Mouse (Mus musculus) liver, embryonic 12.5 days (tissue): ENCODE results near the gene Prim2. TPM values are rescaled to one million over a fixed set of nuclear protein-coding genes. Genes with fewer than 3 reads are reported as not detected.

Experiments used
- ATAC-seq: fragments of 200-750 bp; cut with Nextera tagmentation; 2 replicates; pipeline ENCODE4 v1.8.0; 2017; ENCODE audit warnings: moderate number of reproducible peaks, mild to moderate bottlenecking, moderate library complexity
- H3K27ac ChIP-seq: fragments of 300-500 bp; sonication (generic); 2 replicates; pipeline ENCODE4 v1.5.1; 2016; ENCODE audit warnings: mild to moderate bottlenecking
- H3K27me3 ChIP-seq: fragments of 300-500 bp; sonication (generic); replicated peaks from 2 replicates; pipeline ENCODE4 v1.6.1; 2016; ENCODE audit warnings: mild to moderate bottlenecking, moderate library complexity
- H3K36me3 ChIP-seq: fragments of 300-500 bp; sonication (generic); 2 replicates; pipeline ENCODE4 v1.6.1; 2016; ENCODE audit warnings: mild to moderate bottlenecking, moderate library complexity
- H3K4me1 ChIP-seq: fragments of 300-500 bp; sonication (generic); 2 replicates; pipeline ENCODE4 v1.6.1; 2016
- H3K4me2 ChIP-seq: fragments of 300-500 bp; sonication (generic); 2 replicates; pipeline ENCODE4 v1.6.1; 2016; ENCODE audit warnings: mild to moderate bottlenecking, moderate library complexity
- H3K4me3 ChIP-seq: fragments of 300-500 bp; sonication (generic); 2 replicates; pipeline ENCODE4 v1.5.1; 2016; ENCODE audit warnings: mild to moderate bottlenecking, moderate library complexity
- H3K9ac ChIP-seq: fragments of 300-500 bp; sonication (generic); 2 replicates; pipeline ENCODE4 v1.6.1; 2016; ENCODE audit warnings: mild to moderate bottlenecking, moderate library complexity
- H3K9me3 ChIP-seq: fragments of 300-500 bp; sonication (generic); replicated peaks from 2 replicates; pipeline ENCODE4 v1.6.1; 2016; ENCODE audit warnings: mild to moderate bottlenecking, moderate library complexity
- WGBS: fragments of 180-500 bp; shearing (Covaris S2); methylation state at CpG from one replicate; pipeline ENCODE4 v1.1.7; 2016; ENCODE audit not compliant: insufficient replicate concordance; 5-methylcytosine and 5-hydroxymethylcytosine counted together
- polyA plus RNA-seq: library from polyadenylated mRNA; unstranded; fragments of >200 nt; fragmentation: Nextera tagmentation; extraction: Ambion mirVana; gene quantifications from 2 replicates; pipeline ENCODE4 v1.2.1, GENCODE M21; 2016

Prim2 gene
- polyA plus RNA-seq, 1 experiment from 2014 or later, result 49.2 TPM

DNA sequence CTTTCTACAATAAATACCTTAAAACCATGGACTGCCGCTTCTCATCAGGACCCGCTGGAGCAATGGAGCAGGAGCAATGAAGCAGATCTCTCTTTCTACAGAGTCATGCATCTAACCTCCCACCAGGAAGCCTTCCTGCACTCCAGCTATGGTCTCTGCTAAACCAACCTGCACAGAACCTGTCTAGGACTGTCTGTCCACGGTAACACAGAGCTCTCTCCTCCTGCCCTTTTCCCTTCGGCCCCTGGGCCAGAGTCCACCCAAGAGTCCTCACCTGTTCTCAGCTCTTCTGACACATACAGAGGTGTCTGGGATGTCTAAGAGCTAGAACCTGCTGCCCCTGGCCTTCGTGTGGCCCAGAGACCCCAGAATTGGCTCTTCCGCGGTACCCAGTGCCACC lies 11.3 kb upstream of the Prim2 start:
- H3K9me3 ChIP-seq, result no peaks in the 10 kb centered on the region; the same call in 1 of the 2 replicates
- no peak overlapping the region for H3K9ac ChIP-seq
- no peak overlapping the region for H3K4me3 ChIP-seq
- no peaks in the 10 kb centered on the region for H3K36me3 ChIP-seq
- 0 out of 2 replicates have a peak, but pooled peaks cover 11% of the 10 kb centered on the region for H3K27me3 ChIP-seq
- H3K27ac ChIP-seq, result no peak overlapping the region
- no peak for ATAC-seq
- H3K4me2 ChIP-seq, result no peak overlapping the region
- 81% methylated on average over 7 of the region's 7 CpGs for WGBS
- H3K4me1 ChIP-seq, result no peaks in the 10 kb centered on the region

DNA sequence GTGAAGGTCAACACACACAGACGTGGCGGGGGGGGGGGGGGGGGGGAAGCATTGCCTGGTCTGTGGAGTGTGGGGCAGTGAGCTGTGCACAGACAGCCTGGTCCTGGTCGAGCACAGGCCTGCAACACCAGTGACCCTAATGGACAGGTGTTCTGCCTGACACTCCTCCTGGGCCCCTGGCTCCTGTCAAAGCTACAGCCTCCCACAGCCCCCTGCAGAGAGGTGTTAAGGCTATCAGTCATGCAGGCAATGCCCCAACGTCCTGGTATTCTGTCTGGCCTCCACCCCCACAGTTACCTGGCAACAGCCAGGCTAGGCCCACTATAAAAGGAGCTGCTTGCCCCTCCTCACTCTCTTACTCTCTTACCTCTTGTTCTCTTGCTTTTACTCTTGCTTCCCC lies 10.8 kb upstream of the Prim2 start:
- H3K36me3 ChIP-seq, result no peaks in the 10 kb centered on the region
- H3K27me3 ChIP-seq, result 0 out of 2 replicates have a peak, but pooled peaks cover 15% of the 10 kb centered on the region
- 59% methylated on average over 4 of the region's 4 CpGs for WGBS
- no peak for ATAC-seq
- H3K9ac ChIP-seq, result no peak overlapping the region
- H3K4me3 ChIP-seq, result no peak overlapping the region
- no peaks in the 10 kb centered on the region; the same call in 1 of the 2 replicates for H3K9me3 ChIP-seq
- H3K4me1 ChIP-seq, result no peaks in the 10 kb centered on the region
- no peak overlapping the region for H3K4me2 ChIP-seq
- no peak overlapping the region for H3K27ac ChIP-seq

DNA sequence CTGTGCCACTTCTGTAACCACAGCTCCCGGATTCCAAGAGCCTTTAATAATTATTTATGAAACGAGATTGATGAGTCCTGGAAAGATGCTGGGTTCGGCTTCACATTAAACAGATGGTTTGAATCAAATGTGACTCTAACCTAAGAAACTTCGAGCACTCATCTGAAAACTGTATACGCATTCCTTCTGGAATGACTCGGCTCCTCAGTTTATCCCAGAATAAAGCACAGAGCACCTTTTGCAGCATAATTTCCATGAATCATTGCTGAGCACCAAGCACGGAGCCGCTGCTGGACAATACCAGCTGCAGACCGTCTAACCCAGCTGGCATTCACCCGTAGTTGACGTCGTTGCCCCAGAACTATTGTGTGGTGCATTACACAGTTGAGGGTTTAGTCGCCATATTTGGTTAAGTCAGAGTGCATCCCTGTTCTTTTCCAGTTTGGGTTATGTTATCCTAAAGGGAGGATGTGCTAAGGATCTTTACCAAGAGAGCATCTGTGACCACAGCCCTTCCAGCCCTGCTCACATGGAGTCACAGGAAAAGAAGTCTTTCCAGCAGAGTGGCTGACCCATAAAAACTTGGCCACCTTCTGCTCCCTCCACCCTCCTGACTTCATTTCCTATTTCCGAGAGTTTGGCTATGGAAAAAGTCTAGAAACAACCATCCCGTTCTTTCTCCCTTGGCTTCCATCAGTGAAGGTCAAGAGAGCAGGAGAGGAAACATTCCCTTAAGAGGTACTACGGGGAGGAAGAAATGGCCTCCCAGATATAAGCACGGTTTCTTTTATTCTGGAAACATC lies 3.8 kb upstream of the Prim2 start:
- no peak for ATAC-seq
- H3K9ac ChIP-seq, result no peak overlapping the region
- H3K4me1 ChIP-seq, result peaks cover 29% of the 10 kb centered on the region
- 66% methylated on average over 17 of the region's 17 CpGs for WGBS
- no peaks in the 10 kb centered on the region for H3K9me3 ChIP-seq
- H3K4me2 ChIP-seq, result no peak overlapping the region
- H3K27ac ChIP-seq, result no peak overlapping the region
- H3K4me3 ChIP-seq, result no peak overlapping the region
- H3K27me3 ChIP-seq, result 0 out of 2 replicates have a peak, but pooled peaks cover 16% of the 10 kb centered on the region
- H3K36me3 ChIP-seq, result no peaks in the 10 kb centered on the region

DNA sequence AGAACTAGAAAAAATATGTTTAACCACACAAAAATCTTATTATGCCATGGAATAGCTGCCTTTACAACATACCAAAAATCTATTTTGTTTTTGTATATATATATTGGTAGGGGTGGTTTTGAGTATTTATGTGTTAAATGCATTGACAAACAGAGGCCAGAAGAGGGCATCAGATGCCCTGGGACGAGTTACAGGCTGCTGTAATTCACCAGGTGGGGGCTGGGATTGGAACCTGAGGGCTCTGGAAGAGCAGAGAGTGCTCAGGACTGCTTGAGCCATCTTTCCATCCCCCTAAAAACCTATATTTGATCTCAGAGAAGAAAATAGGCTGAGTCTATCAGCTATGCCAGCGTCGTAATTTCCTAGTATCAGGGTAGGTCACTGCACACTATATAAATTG lies 2.9 kb upstream of the Prim2 start:
- Histone ChIP-seq H3K27ac (no peak overlapping the region), H3K4me3 (no peak overlapping the region), H3K36me3 (peaks cover 8% of the 10 kb centered on the region), H3K27me3 (0 out of 2 replicates have a peak, but pooled peaks cover 15% of the 10 kb centered on the region), H3K9me3 (no peaks in the 10 kb centered on the region), H3K4me1 (peaks cover 37% of the 10 kb centered on the region), H3K9ac (no peak overlapping the region), H3K4me2 (peak overlapping the region; percentile 41; the same call in 1 of the 2 replicates)
- 22% methylated on average over 3 of the region's 3 CpGs for WGBS
- ATAC-seq, result no peak

DNA sequence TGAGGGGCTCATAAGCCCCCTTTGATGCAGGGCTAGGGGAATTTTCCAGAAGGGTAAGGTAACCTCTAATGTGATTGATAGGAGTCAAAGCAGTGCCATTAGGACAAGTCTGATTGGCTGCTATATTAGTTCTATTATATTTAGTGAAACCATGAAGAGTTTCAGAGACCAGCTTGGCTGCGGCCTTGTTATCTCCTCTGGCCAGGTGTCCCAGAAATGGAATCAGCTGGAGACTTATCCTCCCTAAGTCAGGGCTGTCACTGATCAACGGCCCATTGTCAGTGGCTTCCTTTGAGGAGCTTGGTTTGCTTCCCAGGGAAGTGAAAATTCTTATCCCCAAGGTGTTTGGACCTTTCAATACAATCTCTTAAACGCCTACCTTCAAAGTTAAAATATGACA lies 2.5 kb upstream of the Prim2 start:
- Histone ChIP-seq H3K4me2 (peak overlapping the region; percentile 41), H3K4me1 (peaks cover 41% of the 10 kb centered on the region), H3K36me3 (peaks cover 12% of the 10 kb centered on the region), H3K4me3 (no peak overlapping the region), H3K9ac (no peak overlapping the region), H3K9me3 (no peaks in the 10 kb centered on the region), H3K27ac (peak overlapping the region; percentile 52), H3K27me3 (0 out of 2 replicates have a peak, but pooled peaks cover 11% of the 10 kb centered on the region)
- 40% methylated on average over 3 of the region's 3 CpGs for WGBS
- ATAC-seq, result peak; percentile 70

DNA sequence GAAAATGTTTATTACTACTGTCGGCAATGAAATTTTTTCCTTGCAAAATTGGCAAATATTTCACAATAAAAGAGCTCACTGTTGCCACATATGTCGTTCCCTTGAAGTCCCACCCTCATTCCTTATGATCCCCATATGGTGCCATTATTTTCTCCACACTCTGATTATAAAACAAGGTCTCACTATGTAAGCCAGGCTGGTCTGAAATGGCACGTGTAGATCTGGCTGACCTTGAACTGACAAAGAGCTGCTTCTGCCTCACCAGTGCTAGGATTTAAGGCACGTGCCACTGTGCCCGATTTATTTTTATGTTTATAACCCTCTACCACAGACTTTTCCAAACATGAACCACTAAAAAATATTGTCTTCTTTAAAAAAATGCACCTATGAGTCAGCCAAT lies 1.8 kb upstream of the Prim2 start:
- H3K4me3 ChIP-seq, result no peak overlapping the region
- H3K4me1 ChIP-seq, result peaks cover 47% of the 10 kb centered on the region
- peaks cover 19% of the 10 kb centered on the region for H3K36me3 ChIP-seq
- H3K27me3 ChIP-seq, result 0 out of 2 replicates have a peak, but pooled peaks cover 10% of the 10 kb centered on the region
- 0 out of 2 replicates have a peak overlapping the region, but pooled peaks have one; percentile 14 for H3K4me2 ChIP-seq
- no peak overlapping the region for H3K9ac ChIP-seq
- WGBS, result 73% methylated on average over 5 of the region's 5 CpGs
- H3K9me3 ChIP-seq, result no peaks in the 10 kb centered on the region
- ATAC-seq, result no peak
- peak overlapping the region; percentile 42; the same call in 1 of the 2 replicates for H3K27ac ChIP-seq

DNA sequence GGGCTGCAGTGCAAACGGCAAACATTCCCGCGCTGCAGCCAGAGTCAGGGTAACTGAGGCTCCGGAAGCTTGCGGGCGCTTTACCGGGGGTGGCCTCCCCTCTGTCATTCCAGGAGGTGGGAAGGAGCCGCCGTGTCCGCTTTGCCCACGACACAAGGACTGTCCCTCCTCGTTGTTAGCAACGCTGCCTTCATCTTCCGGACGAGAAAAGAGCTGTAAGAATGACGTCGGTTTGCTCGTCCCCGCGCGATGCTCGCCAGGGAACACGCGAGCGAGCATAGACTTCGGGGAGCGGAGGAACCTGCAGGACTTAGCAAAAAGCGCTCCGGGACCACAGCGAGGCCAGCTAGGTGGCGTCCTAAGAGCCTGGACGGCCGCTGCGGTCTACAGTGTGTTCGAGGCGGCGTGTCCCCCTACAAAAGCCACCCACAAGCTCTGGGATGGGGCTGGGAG lies 595 bp upstream of the Prim2 start:
- H3K4me3 ChIP-seq, result peak overlapping the region; percentile 80
- peaks cover 31% of the 10 kb centered on the region for H3K36me3 ChIP-seq
- peak overlapping the region; percentile 93 for H3K4me2 ChIP-seq
- no peaks in the 10 kb centered on the region for H3K9me3 ChIP-seq
- H3K9ac ChIP-seq, result peak overlapping the region; percentile 84
- peak; percentile 78 for ATAC-seq
- peak overlapping the region; percentile 91 for H3K27ac ChIP-seq
- H3K4me1 ChIP-seq, result peaks cover 60% of the 10 kb centered on the region
- 0 out of 2 replicates have a peak, but pooled peaks cover 5% of the 10 kb centered on the region for H3K27me3 ChIP-seq
- under 1% methylated on average over 37 of the region's 37 CpGs for WGBS

DNA sequence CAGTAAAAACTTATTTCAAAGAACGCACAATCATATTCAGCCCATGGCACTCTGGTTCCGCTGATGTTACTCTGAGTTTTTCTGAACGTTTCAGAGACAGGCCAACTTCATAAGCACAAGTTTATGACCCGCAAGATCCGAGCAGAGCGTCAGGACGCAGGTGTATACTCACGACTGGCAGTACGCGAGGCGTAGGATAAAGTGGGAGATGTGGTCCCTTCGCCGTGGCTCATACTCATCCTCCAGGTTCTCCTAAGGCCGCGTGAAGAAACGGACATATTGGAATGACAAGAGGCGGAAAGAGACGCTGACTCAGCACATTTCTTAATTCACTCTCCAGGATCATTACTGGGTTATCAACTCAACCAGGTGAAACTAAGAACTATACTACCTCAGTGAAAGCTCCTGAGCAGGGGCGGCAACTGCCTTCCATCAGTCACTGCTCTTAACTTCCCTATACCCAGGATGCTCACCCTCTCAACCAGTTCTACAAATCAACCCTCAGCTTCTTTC lies 5.9 kb downstream of the Prim2 start:
- peaks cover 46% of the 10 kb centered on the region for H3K4me1 ChIP-seq
- H3K27ac ChIP-seq, result no peak overlapping the region
- H3K36me3 ChIP-seq, result peaks cover 88% of the 10 kb centered on the region
- 82% methylated on average over 19 of the region's 19 CpGs for WGBS
- H3K9me3 ChIP-seq, result no peaks in the 10 kb centered on the region
- no peak overlapping the region for H3K9ac ChIP-seq
- no peak overlapping the region for H3K4me2 ChIP-seq
- no peak for ATAC-seq
- no peak overlapping the region for H3K4me3 ChIP-seq
- no peaks in the 10 kb centered on the region for H3K27me3 ChIP-seq

DNA sequence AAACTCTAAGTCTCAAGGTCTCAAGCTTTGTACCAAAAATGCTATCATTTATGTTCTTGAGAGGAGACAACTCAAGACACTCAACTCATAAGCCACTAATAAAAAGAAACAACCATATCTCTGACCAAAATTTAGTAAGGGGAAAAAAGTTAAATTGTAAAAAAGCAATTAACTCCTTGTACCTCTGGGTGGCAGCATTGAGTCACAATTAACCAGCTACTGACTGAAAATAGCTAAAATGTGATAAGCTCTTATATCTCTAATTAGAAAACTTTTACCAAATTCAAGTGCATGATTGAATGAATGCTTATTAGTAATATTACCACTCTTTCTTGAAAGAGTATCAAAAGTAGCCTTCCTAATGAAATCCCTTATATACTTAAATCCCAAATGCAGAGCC lies 6.4 kb downstream of the Prim2 start:
- no peaks in the 10 kb centered on the region for H3K27me3 ChIP-seq
- H3K36me3 ChIP-seq, result peaks cover 91% of the 10 kb centered on the region
- no peak for ATAC-seq

DNA sequence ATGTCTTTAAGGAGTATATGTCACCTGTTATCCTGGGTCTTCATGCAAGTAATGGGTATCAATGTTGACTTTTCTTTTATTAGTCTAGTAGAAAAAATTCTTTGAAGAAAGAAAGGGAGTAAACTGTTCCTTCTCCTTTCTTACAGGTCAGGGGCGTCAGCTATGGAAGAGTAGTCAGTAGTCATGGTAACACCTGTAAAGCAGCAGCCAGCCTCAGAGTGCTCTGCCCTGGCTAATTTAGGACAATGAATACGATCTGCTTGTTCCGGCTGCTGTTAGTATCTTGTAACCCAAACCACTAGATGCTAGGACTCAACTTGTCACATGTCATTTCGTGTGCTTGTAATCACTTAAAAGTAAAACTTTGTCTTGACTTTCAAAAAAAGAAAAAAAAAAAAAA lies 11.3 kb downstream of the Prim2 start:
- Histone ChIP-seq H3K4me2 (no peak overlapping the region), H3K9ac (no peak overlapping the region), H3K36me3 (peaks cover 87% of the 10 kb centered on the region), H3K4me3 (no peak overlapping the region), H3K4me1 (no peaks in the 10 kb centered on the region), H3K27me3 (no peaks in the 10 kb centered on the region), H3K27ac (no peak overlapping the region), H3K9me3 (no peaks in the 10 kb centered on the region)
- 80% methylated on average over 4 of the region's 4 CpGs for WGBS
- ATAC-seq, result no peak

More for the DNA sequence above, 6.4 kb downstream of the Prim2 start:
- Histone ChIP-seq H3K4me2 (no peak overlapping the region), H3K4me3 (no peak overlapping the region), H3K9me3 (no peaks in the 10 kb centered on the region), H3K27ac (no peak overlapping the region), H3K9ac (no peak overlapping the region), H3K4me1 (peaks cover 41% of the 10 kb centered on the region)

DNA sequence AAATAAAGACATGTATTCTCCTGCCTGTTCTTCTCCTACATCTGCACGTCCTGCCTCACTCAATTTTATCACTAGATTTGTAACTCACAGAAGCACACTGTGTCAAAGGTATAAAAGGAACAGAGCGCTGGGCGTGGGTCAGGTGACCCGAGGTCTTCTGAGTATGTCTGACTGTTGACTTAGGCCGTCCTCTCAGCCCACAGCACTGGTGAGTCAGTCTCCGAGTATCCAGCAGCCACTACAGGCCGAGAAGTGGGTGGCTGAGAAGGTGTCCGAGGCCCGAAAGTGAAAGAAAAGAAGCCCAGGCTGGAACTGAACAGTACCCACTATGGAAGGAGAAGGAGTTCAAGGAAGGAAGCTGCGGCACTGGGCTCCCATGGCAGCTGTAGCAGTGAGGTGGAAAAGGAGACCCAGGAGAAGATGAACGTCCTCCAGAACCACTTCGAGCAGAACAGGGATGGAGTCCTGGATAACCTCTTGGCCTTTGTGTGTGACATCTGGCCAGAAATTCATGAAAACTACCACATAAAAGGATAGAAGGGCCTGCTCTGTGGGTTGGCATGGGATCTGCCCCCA lies 11.9 kb downstream of the Prim2 start:
- Histone ChIP-seq H3K9me3 (no peaks in the 10 kb centered on the region), H3K4me3 (no peak overlapping the region), H3K4me2 (no peak overlapping the region), H3K27ac (no peak overlapping the region), H3K36me3 (peaks cover 91% of the 10 kb centered on the region), H3K27me3 (no peaks in the 10 kb centered on the region), H3K4me1 (no peaks in the 10 kb centered on the region), H3K9ac (no peak overlapping the region)
- 88% methylated on average over 12 of the region's 12 CpGs for WGBS
- no peak for ATAC-seq

DNA sequence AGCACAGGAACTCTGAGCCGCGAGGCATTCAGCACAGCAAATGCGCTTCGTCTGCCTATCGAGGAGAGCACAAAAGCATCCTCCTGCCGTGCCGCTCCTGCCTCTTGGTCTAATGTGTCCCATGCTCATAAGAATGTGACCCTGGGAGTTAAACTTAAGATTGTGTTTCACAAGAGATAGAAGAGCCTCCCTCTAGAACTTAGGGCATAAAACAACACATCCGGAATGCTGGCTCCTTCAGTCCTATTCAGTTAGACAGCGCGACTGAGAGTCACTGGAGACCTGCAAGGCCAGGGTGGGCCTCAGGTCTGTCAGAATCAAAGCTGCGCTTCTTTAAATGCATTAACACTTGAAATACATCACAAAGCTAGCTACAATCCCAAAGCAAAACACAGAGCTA lies 18.7 kb downstream of the Prim2 start:
- no peak overlapping the region for H3K9ac ChIP-seq
- no peak overlapping the region for H3K4me2 ChIP-seq
- no peaks in the 10 kb centered on the region for H3K9me3 ChIP-seq
- H3K4me3 ChIP-seq, result no peak overlapping the region
- 90% methylated on average over 11 of the region's 11 CpGs for WGBS
- H3K4me1 ChIP-seq, result peaks cover 35% of the 10 kb centered on the region
- ATAC-seq, result no peak
- peaks cover 91% of the 10 kb centered on the region for H3K36me3 ChIP-seq
- 0 out of 2 replicates have a peak overlapping the region, but pooled peaks have one; percentile 0 for H3K27ac ChIP-seq
- no peaks in the 10 kb centered on the region for H3K27me3 ChIP-seq
